8 mouse cellular contexts compared by ENCODE assay signal in genomic region chr9:65629025-65629766, GRCm38 (mm10). TPM values are rescaled to one million over a fixed set of nuclear protein-coding genes. Genes with fewer than 3 reads are reported as not detected.
DNase-seq lines count a peak whose midpoint lies in the region; ATAC-seq lines count a peak whose summit lies in the region.

Rbpms2 (plus strand) TSS chr9:65629648.

- no peaks in the 10 kb centered on the region for H3K36me3 ChIP-seq in embryonic facial prominence, embryonic 15.5 days
- H3K36me3 ChIP-seq in hindbrain, embryonic 10.5 days: no peaks in the 10 kb centered on the region
- no peaks in the 10 kb centered on the region for H3K36me3 ChIP-seq in limb, embryonic 11.5 days (ENCODE audit: control insufficient read depth, insufficient read depth, low read length)
- H3K36me3 ChIP-seq in midbrain, embryonic 14.5 days (ENCODE audit: control insufficient read depth, insufficient read depth, low read length): no peaks in the 10 kb centered on the region

- peaks cover 34% of the 10 kb centered on the region for H3K27me3 ChIP-seq in embryonic facial prominence, embryonic 15.5 days
- H3K27me3 ChIP-seq in hindbrain, embryonic 10.5 days (ENCODE audit: insufficient read depth, poor library complexity, severe bottlenecking): peaks cover 74% of the 10 kb centered on the region
- peaks cover 7% of the 10 kb centered on the region; the same call in 1 of the 2 replicates for H3K27me3 ChIP-seq in limb, embryonic 11.5 days (ENCODE audit: control insufficient read depth, insufficient read depth, low read length)
- H3K27me3 ChIP-seq in midbrain, embryonic 14.5 days (ENCODE audit: control insufficient read depth, insufficient read depth, low read length): peaks cover 54% of the 10 kb centered on the region

- H3K27ac ChIP-seq in embryonic facial prominence, embryonic 15.5 days (replicated peaks): no peak within 1 kb of the TSS
- peak within 1 kb of the TSS; percentile 90 for H3K27ac ChIP-seq in hindbrain, embryonic 10.5 days
- 0 out of 2 replicates have a peak within 1 kb of the TSS, but pooled peaks have one; percentile 22 for H3K27ac ChIP-seq in limb, embryonic 11.5 days (replicated peaks; ENCODE audit: low read depth, low read length)
- H3K27ac ChIP-seq in midbrain, embryonic 14.5 days (replicated peaks; ENCODE audit: low read depth, low read length): no peak within 1 kb of the TSS

- peak within 1 kb of the TSS; percentile 57 for H3K4me3 ChIP-seq in embryonic facial prominence, embryonic 15.5 days (replicated peaks)
- peak within 1 kb of the TSS; percentile 78 for H3K4me3 ChIP-seq in hindbrain, embryonic 10.5 days
- H3K4me3 ChIP-seq in limb, embryonic 11.5 days (ENCODE audit: low read depth, low read length): peak within 1 kb of the TSS; percentile 70
- peak within 1 kb of the TSS; percentile 64 for H3K4me3 ChIP-seq in midbrain, embryonic 14.5 days (replicated peaks; ENCODE audit: low read depth, low read length)

- peaks cover 15% of the 10 kb centered on the region for H3K4me1 ChIP-seq in embryonic facial prominence, embryonic 15.5 days
- H3K4me1 ChIP-seq in hindbrain, embryonic 10.5 days (replicated peaks): peaks cover 41% of the 10 kb centered on the region
- peaks cover 16% of the 10 kb centered on the region; the same call in 1 of the 2 replicates for H3K4me1 ChIP-seq in limb, embryonic 11.5 days (ENCODE audit: control insufficient read depth, insufficient read depth, low read length)
- H3K4me1 ChIP-seq in midbrain, embryonic 14.5 days (ENCODE audit: control insufficient read depth, insufficient read depth, low read length): peaks cover 19% of the 10 kb centered on the region

- DNase-seq in spleen, adult 18-20 months: peak; percentile 5 to 12
- DNase-seq in spleen, postnatal 4 days (ENCODE audit: low spot score in 2 of 2): no peak
- DNase-seq in hindbrain, embryonic 10.5 days (ENCODE audit: low spot score): peak; percentile 36
- DNase-seq in limb, embryonic 11.5 days (ENCODE audit: low spot score): peak; percentile 62
- peak; percentile 25 for DNase-seq in midbrain, embryonic 14.5 days
- DNase-seq in thymus, postnatal 36 days: peak; percentile 27 to 45
- no peak for DNase-seq in left cerebral cortex, adult 9 months (ENCODE audit: low spot score in 2 of 2)

- WGBS in embryonic facial prominence, embryonic 15.5 days: 2% methylated on average over 31 of the region's 40 CpGs
- WGBS in hindbrain, embryonic 10.5 days: 1% methylated on average over 40 of the region's 40 CpGs
- WGBS in limb, embryonic 11.5 days: 2% methylated on average over 39 of the region's 40 CpGs
- 1% methylated on average over 37 of the region's 40 CpGs for WGBS in midbrain, embryonic 14.5 days

- H3K9me3 ChIP-seq in embryonic facial prominence, embryonic 15.5 days (replicated peaks): no peaks in the 10 kb centered on the region
- H3K9me3 ChIP-seq in hindbrain, embryonic 10.5 days: no peaks in the 10 kb centered on the region
- no peaks in the 10 kb centered on the region for H3K9me3 ChIP-seq in limb, embryonic 11.5 days (ENCODE audit: control insufficient read depth, low read length)
- H3K9me3 ChIP-seq in midbrain, embryonic 14.5 days (ENCODE audit: control insufficient read depth, low read length): no peaks in the 10 kb centered on the region

- H3K4me2 ChIP-seq in embryonic facial prominence, embryonic 15.5 days (replicated peaks): peak within 1 kb of the TSS; percentile 99
- H3K4me2 ChIP-seq in limb, embryonic 11.5 days (ENCODE audit: low read depth, severe bottlenecking): peak within 1 kb of the TSS; percentile 96
- peak within 1 kb of the TSS; percentile 97 for H3K4me2 ChIP-seq in midbrain, embryonic 14.5 days (ENCODE audit: low read length)

- no peak for ATAC-seq in embryonic facial prominence, embryonic 15.5 days (ENCODE audit: insufficient number of reproducible peaks, low FRiP score, low TSS enrichment, low read depth)
- peak; percentile 18; the same call in 1 of the 2 replicates for ATAC-seq in limb, embryonic 11.5 days (ENCODE audit: insufficient number of reproducible peaks, low FRiP score, low TSS enrichment, low read depth)
- ATAC-seq in midbrain, embryonic 14.5 days (ENCODE audit: low FRiP score, low TSS enrichment): no peak

- peak within 1 kb of the TSS; percentile 50; the same call in 1 of the 2 replicates for H3K9ac ChIP-seq in embryonic facial prominence, embryonic 15.5 days
- peak within 1 kb of the TSS; percentile 83 for H3K9ac ChIP-seq in limb, embryonic 11.5 days (ENCODE audit: low read length)
- H3K9ac ChIP-seq in midbrain, embryonic 14.5 days (replicated peaks; ENCODE audit: low read length): peak within 1 kb of the TSS; percentile 53

RNA-seq across cellular contexts. Expression of gene Rbpms2, which starts in this region (rescaled TPM):
- 7.9 and 8.9 TPM in 2 replicates for polyA plus RNA-seq in embryonic facial prominence, embryonic 15.5 days (2015; fragmentation: Nextera tagmentation; extraction: Ambion mirVana)
- polyA plus RNA-seq in hindbrain, embryonic 10.5 days (2016; fragmentation: Nextera tagmentation; extraction: Ambion mirVana): 28.4 and 32.5 TPM in 2 replicates
- 29.7 and 31.5 TPM in 2 replicates for polyA plus RNA-seq in limb, embryonic 11.5 days (2014; fragmentation: Nextera tagmentation; extraction: Ambion mirVana)
- 2.4 and 3.5 TPM in 2 replicates for polyA plus RNA-seq in midbrain, embryonic 14.5 days (2014; fragmentation: Nextera tagmentation; extraction: Ambion mirVana)

Comparison
In these comparisons a context has a peak if more than half of its experiments do, and no peak if none do; other contexts are left out.
1. DNase-seq: peak in spleen, adult 18-20 months (2 of 2), hindbrain, embryonic 10.5 days (single experiment), limb, embryonic 11.5 days (single experiment), midbrain, embryonic 14.5 days (single experiment) and thymus, postnatal 36 days (2 of 2); none in spleen, postnatal 4 days (0 of 2) and left cerebral cortex, adult 9 months (0 of 2).
2. H3K27ac ChIP-seq: peak in hindbrain, embryonic 10.5 days (single experiment) and limb, embryonic 11.5 days (single experiment); none in embryonic facial prominence, embryonic 15.5 days (single experiment) and midbrain, embryonic 14.5 days (single experiment).
3. Peak in every context shown above with its lines, with median percentiles within 50 percentile points of each other: H3K4me2 ChIP-seq, H3K4me3 ChIP-seq and H3K9ac ChIP-seq.